Mouse (Mus musculus) thymus, adult 2 months (tissue): ENCODE measurements around the gene Ubxn2a.

Experiments used
- CTCF ChIP-seq: fragments of 200-500 bp; IDR thresholded peaks from 2 replicates; pipeline ENCODE4 v1.5.1; 2012; ENCODE audit warnings: mild to moderate bottlenecking, control low read depth, low read length, moderate library complexity, borderline replicate concordance; ENCODE audit not compliant: control insufficient read depth, poor library complexity, insufficient read depth; ENCODE audit errors: extremely low read depth
- POLR2A ChIP-seq: fragments of 200-500 bp; IDR thresholded peaks from 2 replicates; pipeline ENCODE4 v1.6.1; 2012; ENCODE audit warnings: mild to moderate bottlenecking, low read length, control low read depth, moderate library complexity; ENCODE audit not compliant: control insufficient read depth, poor library complexity, insufficient read depth; ENCODE audit errors: extremely low read depth

GRCm38 (mm10) chr12:4882086-4882485, 25.4 kb downstream of the Ubxn2a start:
- no peak for TF ChIP-seq CTCF
- TF ChIP-seq POLR2A: no peak
